Mouse (Mus musculus): ENCODE results near the gene Fstl4. TPM values are rescaled to one million over a fixed set of nuclear protein-coding genes. Genes with fewer than 3 reads are reported as not detected.

Fstl4 gene
- total RNA-seq, 1 experiment = 0.09 TPM

DNA sequence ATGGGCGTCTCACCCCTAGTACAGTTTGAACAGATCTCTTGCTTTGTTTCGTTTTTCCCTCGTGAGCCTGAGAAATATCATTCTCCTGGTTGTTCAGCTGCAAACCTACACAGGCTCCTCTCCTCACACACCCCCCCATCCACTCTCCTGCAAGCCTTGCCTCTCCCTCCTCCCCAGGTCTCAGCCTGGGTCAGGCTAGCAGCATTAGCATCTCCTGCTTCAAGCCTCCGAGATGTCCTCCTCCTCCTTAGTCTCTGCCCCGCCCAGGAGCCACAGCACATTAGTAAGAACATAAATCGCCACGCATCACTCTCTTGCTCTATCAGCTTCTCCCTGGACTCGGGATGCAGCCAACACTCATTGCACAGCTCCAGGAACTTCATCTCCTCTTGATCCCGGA, 204.4 kb downstream of the Fstl4 start:
- Histone ChIP-seq H3K4me1 (ENCODE audit: control insufficient read depth in 2 of 2, insufficient read depth in 2 of 2, low read length in 2 of 2, poor library complexity in 1 of 2) (no peaks in the 10 kb centered on the region), H3K9ac (ENCODE audit: insufficient read depth, low read depth, low read length, poor library complexity, severe bottlenecking) (no peak overlapping the region), H3K4me3 (ENCODE audit: insufficient read depth in 1 of 2, low read depth in 1 of 2, low read length in 2 of 2, poor library complexity in 1 of 2, severe bottlenecking in 1 of 2) (no peak overlapping the region), H3K9me3 (ENCODE audit: control insufficient read depth, insufficient read depth, low read depth, low read length) (no peaks in the 10 kb centered on the region), H3K27ac (ENCODE audit: insufficient read depth, low read depth, low read length, poor library complexity, severe bottlenecking) (no peak overlapping the region), H3K36me3 (ENCODE audit: control insufficient read depth, insufficient read depth, low read length, poor library complexity, severe bottlenecking) (no peaks in the 10 kb centered on the region)
- DNase-seq (ENCODE audit: low read depth, low spot score) = no peak
- TF ChIP-seq CHD2 (IDR thresholded peaks at IDR 0.05; ENCODE audit: low read depth, low read length) (no peak), HCFC1 (IDR thresholded peaks at IDR 0.05; ENCODE audit: borderline replicate concordance, insufficient read depth, low read length) (no peak), ZNF384 (IDR thresholded peaks at IDR 0.05; ENCODE audit: low read depth, low read length) (no peak), MAFK (IDR thresholded peaks at IDR 0.05; ENCODE audit: insufficient read depth, low read depth, low read length) (no peak), ZC3H11A (IDR thresholded peaks at IDR 0.05; ENCODE audit: borderline replicate concordance, low read depth, low read length) (no peak)
- in situ Hi-C loops (cut with MboI; ENCODE audit: low sequenced_read_pairs in 2 of 2, unreplicated experiment in 2 of 2) = no loop called here

GRCm38 (mm10) chr11:52970396-52970795, 206.0 kb downstream of the Fstl4 start:
- no peaks in the 10 kb centered on the region for H3K9me3 ChIP-seq (ENCODE audit: control insufficient read depth, insufficient read depth, low read depth, low read length)
- DNase-seq (ENCODE audit: low read depth, low spot score) = no peak
- no peaks in the 10 kb centered on the region for H3K36me3 ChIP-seq (ENCODE audit: control insufficient read depth, insufficient read depth, low read length, poor library complexity, severe bottlenecking)
- in situ Hi-C loops (cut with MboI; ENCODE audit: low sequenced_read_pairs in 2 of 2, unreplicated experiment in 2 of 2) = no loop called here
- H3K4me3 ChIP-seq (ENCODE audit: insufficient read depth in 1 of 2, low read depth in 1 of 2, low read length in 2 of 2, poor library complexity in 1 of 2, severe bottlenecking in 1 of 2) = no peak overlapping the region
- TF ChIP-seq ZC3H11A (IDR thresholded peaks at IDR 0.05; ENCODE audit: borderline replicate concordance, low read depth, low read length) (no peak), MAFK (IDR thresholded peaks at IDR 0.05; ENCODE audit: insufficient read depth, low read depth, low read length) (no peak), CHD2 (IDR thresholded peaks at IDR 0.05; ENCODE audit: low read depth, low read length) (no peak), ZNF384 (IDR thresholded peaks at IDR 0.05; ENCODE audit: low read depth, low read length) (no peak)
- H3K4me1 ChIP-seq (ENCODE audit: control insufficient read depth in 2 of 2, insufficient read depth in 2 of 2, low read length in 2 of 2, poor library complexity in 1 of 2) = no peaks in the 10 kb centered on the region
- H3K9ac ChIP-seq (ENCODE audit: insufficient read depth, low read depth, low read length, poor library complexity, severe bottlenecking) = no peak overlapping the region
- H3K27ac ChIP-seq (ENCODE audit: insufficient read depth, low read depth, low read length, poor library complexity, severe bottlenecking) = no peak overlapping the region

- Histone ChIP-seq H3K4me1 (ENCODE audit: control insufficient read depth in 2 of 2, insufficient read depth in 2 of 2, low read length in 2 of 2, poor library complexity in 1 of 2) (no peaks in the 10 kb centered on the region), H3K36me3 (ENCODE audit: control insufficient read depth, insufficient read depth, low read length, poor library complexity, severe bottlenecking) (no peaks in the 10 kb centered on the region), H3K27ac (ENCODE audit: insufficient read depth, low read depth, low read length, poor library complexity, severe bottlenecking) (no peak overlapping the region), H3K4me3 (ENCODE audit: insufficient read depth in 1 of 2, low read depth in 1 of 2, low read length in 2 of 2, poor library complexity in 1 of 2, severe bottlenecking in 1 of 2) (no peak overlapping the region), H3K9ac (ENCODE audit: insufficient read depth, low read depth, low read length, poor library complexity, severe bottlenecking) (no peak overlapping the region), H3K9me3 (ENCODE audit: control insufficient read depth, insufficient read depth, low read depth, low read length) (no peaks in the 10 kb centered on the region)
- no peak for DNase-seq (ENCODE audit: low read depth, low spot score)
- in situ Hi-C loops (cut with MboI; ENCODE audit: low sequenced_read_pairs in 2 of 2, unreplicated experiment in 2 of 2) = no loop called here
- TF ChIP-seq ZNF384 (IDR thresholded peaks at IDR 0.05; ENCODE audit: low read depth, low read length) (no peak), ZC3H11A (IDR thresholded peaks at IDR 0.05; ENCODE audit: borderline replicate concordance, low read depth, low read length) (no peak), CHD2 (IDR thresholded peaks at IDR 0.05; ENCODE audit: low read depth, low read length) (no peak), HCFC1 (IDR thresholded peaks at IDR 0.05; ENCODE audit: borderline replicate concordance, insufficient read depth, low read length) (no peak), MAFK (IDR thresholded peaks at IDR 0.05; ENCODE audit: insufficient read depth, low read depth, low read length) (no peak)
Observed at GRCm38 (mm10) chr11:52986986-52987385, 222.6 kb downstream of the Fstl4 start.

- Histone ChIP-seq H3K36me3 (ENCODE audit: control insufficient read depth, insufficient read depth, low read length, poor library complexity, severe bottlenecking) (no peaks in the 10 kb centered on the region), H3K9me3 (ENCODE audit: control insufficient read depth, insufficient read depth, low read depth, low read length) (no peaks in the 10 kb centered on the region), H3K9ac (ENCODE audit: insufficient read depth, low read depth, low read length, poor library complexity, severe bottlenecking) (no peak overlapping the region), H3K27ac (ENCODE audit: insufficient read depth, low read depth, low read length, poor library complexity, severe bottlenecking) (no peak overlapping the region), H3K4me3 (ENCODE audit: insufficient read depth in 1 of 2, low read depth in 1 of 2, low read length in 2 of 2, poor library complexity in 1 of 2, severe bottlenecking in 1 of 2) (no peak overlapping the region), H3K4me1 (ENCODE audit: control insufficient read depth in 2 of 2, insufficient read depth in 2 of 2, low read length in 2 of 2, poor library complexity in 1 of 2) (no peaks in the 10 kb centered on the region)
- no peak for TF ChIP-seq CHD2 (IDR thresholded peaks at IDR 0.05; ENCODE audit: low read depth, low read length)
- no peak for TF ChIP-seq ZC3H11A (IDR thresholded peaks at IDR 0.05; ENCODE audit: borderline replicate concordance, low read depth, low read length)
- TF ChIP-seq MAFK (IDR thresholded peaks at IDR 0.05; ENCODE audit: insufficient read depth, low read depth, low read length) = no peak
- TF ChIP-seq HCFC1 (IDR thresholded peaks at IDR 0.05; ENCODE audit: borderline replicate concordance, insufficient read depth, low read length) = no peak
- TF ChIP-seq ZNF384 (IDR thresholded peaks at IDR 0.05; ENCODE audit: low read depth, low read length) = no peak
- in situ Hi-C loops (cut with MboI; ENCODE audit: low sequenced_read_pairs in 2 of 2, unreplicated experiment in 2 of 2) = no loop called here
- no peak for DNase-seq (ENCODE audit: low read depth, low spot score)
Observed at GRCm38 (mm10) chr11:52994688-52995087, 230.3 kb downstream of the Fstl4 start.

Measured in ES-E14 (cell line).